Mouse (Mus musculus) heart, adult 2 months (tissue): ENCODE measurements around the gene Chgb.

ENCODE experiments used
- CTCF ChIP-seq: fragments of 200-600 bp; IDR thresholded peaks from 2 replicates; pipeline ENCODE4 v1.8.1; 2022; ENCODE audit warnings: antibody characterized with exemption, mild to moderate bottlenecking, moderate library complexity
- EP300 ChIP-seq: fragments of 200-500 bp; IDR thresholded peaks from 2 replicates; pipeline ENCODE4 v1.6.1; 2011; ENCODE audit warnings: low read depth, low read length, control low read depth; ENCODE audit not compliant: insufficient read depth
- POLR2A ChIP-seq: fragments of 200-500 bp; IDR thresholded peaks from 2 replicates; pipeline ENCODE4 v1.6.1; 2011; ENCODE audit warnings: mild to moderate bottlenecking, low read depth, low read length, control low read depth; ENCODE audit not compliant: insufficient read depth

- TF ChIP-seq EP300: no peak
- no peak for TF ChIP-seq CTCF
- TF ChIP-seq POLR2A: no peak
Measured at GRCm38 (mm10) chr2:132793441-132794203, 12.5 kb downstream of the Chgb start.
